Mouse (Mus musculus) stomach, postnatal 0 days (tissue): ENCODE data around the gene Gli1. TPM values are rescaled to one million over a fixed set of nuclear protein-coding genes. Genes with fewer than 3 reads are reported as not detected.
A peak's percentile ranks its signal among the peaks of the same experiment; 100 is the strongest.

Experiments
- ATAC-seq: fragments of 200-750 bp; cut with Nextera tagmentation; 2 replicates; pipeline ENCODE4 v1.8.0; 2017; ENCODE audit not compliant: low FRiP score, low TSS enrichment
- DNase-seq: peaks from one replicate; pipeline ENCODE4 v3.0.0-alpha.2; 2016; ENCODE audit warnings: low spot score
- H3K27ac ChIP-seq: fragments of 300-500 bp; sonication (generic); replicated peaks from 2 replicates; pipeline ENCODE4 v1.5.1; 2014; ENCODE audit warnings: mild to moderate bottlenecking, control low read depth
- H3K27me3 ChIP-seq: fragments of 300-500 bp; sonication (generic); 2 replicates; pipeline ENCODE4 v1.6.1; 2014; ENCODE audit warnings: low read length; ENCODE audit not compliant: control insufficient read depth, insufficient read depth
- H3K36me3 ChIP-seq: fragments of 300-500 bp; sonication (generic); 2 replicates; pipeline ENCODE4 v1.6.1; 2014; ENCODE audit warnings: low read length, mixed read lengths; ENCODE audit not compliant: control insufficient read depth, insufficient read depth
- H3K4me1 ChIP-seq: fragments of 300-500 bp; sonication (generic); replicated peaks from 2 replicates; pipeline ENCODE4 v1.6.1; 2014; ENCODE audit warnings: antibody characterized with exemption; ENCODE audit not compliant: control insufficient read depth, insufficient read depth
- H3K4me2 ChIP-seq: fragments of 300-500 bp; sonication (generic); replicated peaks from 2 replicates; pipeline ENCODE4 v1.6.1; 2014; ENCODE audit warnings: low read depth, mild to moderate bottlenecking, control low read depth, moderate library complexity
- H3K4me3 ChIP-seq: fragments of 300-500 bp; sonication (generic); 2 replicates; pipeline ENCODE4 v1.5.1; 2014; ENCODE audit warnings: low read depth, low read length, control low read depth
- H3K9ac ChIP-seq: fragments of 300-500 bp; sonication (generic); 2 replicates; pipeline ENCODE4 v1.6.1; 2014; ENCODE audit warnings: mild to moderate bottlenecking, low read length, control low read depth, mixed read lengths
- H3K9me3 ChIP-seq: fragments of 300-500 bp; sonication (generic); 2 replicates; pipeline ENCODE4 v1.6.1; 2016; ENCODE audit warnings: low read length; ENCODE audit not compliant: control insufficient read depth
- CTCF ChIP-seq: IDR thresholded peaks from 2 replicates; pipeline ENCODE4 v1.5.1; 2016; ENCODE audit warnings: antibody characterized with exemption, low read depth, mild to moderate bottlenecking, moderate library complexity
- EP300 ChIP-seq: optimal IDR thresholded peaks from 2 replicates; pipeline ENCODE3; 2016; ENCODE audit warnings: antibody characterized with exemption
- WGBS: fragments of 180-500 bp; shearing (Covaris S2); extraction: QIAGEN DNeasy Blood & Tissue Kit; methylation state at CpG from one replicate; pipeline ENCODE4 v1.1.7; 2014; 5-methylcytosine and 5-hydroxymethylcytosine counted together
- polyA plus RNA-seq: library from polyadenylated mRNA; unstranded; fragments of >200 nt; fragmentation: Nextera tagmentation; extraction: Ambion mirVana; gene quantifications from 2 replicates; pipeline ENCODE4 v1.2.1, GENCODE M21; 2015

The Gli1 gene
- polyA plus RNA-seq, 1 experiment from 2014 or later: 2.3 TPM

DNA sequence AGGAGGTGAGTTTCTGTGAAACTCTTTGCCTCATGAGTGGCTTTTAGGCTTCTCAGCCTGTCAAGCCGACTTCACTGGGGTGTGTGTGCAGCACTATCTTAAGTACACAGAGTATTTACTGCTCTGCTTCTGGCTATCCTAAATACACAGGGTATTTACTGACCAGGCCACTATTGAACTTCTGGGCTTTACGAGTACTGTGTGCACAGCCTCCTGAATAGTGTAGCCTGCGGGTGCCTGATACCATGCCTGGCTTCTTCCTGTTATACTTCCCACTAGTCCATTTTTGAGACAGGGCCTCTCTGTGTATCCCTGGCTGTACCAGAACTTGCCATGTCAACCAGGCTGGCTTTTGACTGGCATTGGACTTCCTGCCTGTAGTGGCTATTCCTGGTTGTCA lies 35.9 kb upstream of the Gli1 start:
- Histone ChIP-seq H3K4me3 (no peak overlapping the region), H3K9me3 (no peaks in the 10 kb centered on the region), H3K4me2 (no peak overlapping the region), H3K36me3 (no peaks in the 10 kb centered on the region), H3K27ac (no peak overlapping the region), H3K9ac (no peak overlapping the region), H3K4me1 (no peaks in the 10 kb centered on the region), H3K27me3 (no peaks in the 10 kb centered on the region)
- peak; percentile 58; the same call in 1 of the 2 replicates for ATAC-seq
- DNase-seq: peak; percentile 54
- WGBS: 57% methylated on average over 3 of the region's 3 CpGs
- TF ChIP-seq EP300: no peak
- no peak for TF ChIP-seq CTCF

- H3K9ac ChIP-seq: no peak overlapping the region
- H3K27me3 ChIP-seq: no peaks in the 10 kb centered on the region
- no peaks in the 10 kb centered on the region for H3K36me3 ChIP-seq
- no peak overlapping the region for H3K27ac ChIP-seq
- no peak for TF ChIP-seq EP300
- TF ChIP-seq CTCF: no peak
- no peak overlapping the region for H3K4me2 ChIP-seq
- H3K4me3 ChIP-seq: no peak overlapping the region
- DNase-seq (no peak), ATAC-seq (no peak)
- H3K9me3 ChIP-seq: no peaks in the 10 kb centered on the region
- 67% methylated on average over 2 of the region's 2 CpGs for WGBS
- H3K4me1 ChIP-seq: no peaks in the 10 kb centered on the region
These were observed 29.2 kb upstream of the Gli1 start for GRCm38 (mm10) chr10:127371023-127371422.

DNA sequence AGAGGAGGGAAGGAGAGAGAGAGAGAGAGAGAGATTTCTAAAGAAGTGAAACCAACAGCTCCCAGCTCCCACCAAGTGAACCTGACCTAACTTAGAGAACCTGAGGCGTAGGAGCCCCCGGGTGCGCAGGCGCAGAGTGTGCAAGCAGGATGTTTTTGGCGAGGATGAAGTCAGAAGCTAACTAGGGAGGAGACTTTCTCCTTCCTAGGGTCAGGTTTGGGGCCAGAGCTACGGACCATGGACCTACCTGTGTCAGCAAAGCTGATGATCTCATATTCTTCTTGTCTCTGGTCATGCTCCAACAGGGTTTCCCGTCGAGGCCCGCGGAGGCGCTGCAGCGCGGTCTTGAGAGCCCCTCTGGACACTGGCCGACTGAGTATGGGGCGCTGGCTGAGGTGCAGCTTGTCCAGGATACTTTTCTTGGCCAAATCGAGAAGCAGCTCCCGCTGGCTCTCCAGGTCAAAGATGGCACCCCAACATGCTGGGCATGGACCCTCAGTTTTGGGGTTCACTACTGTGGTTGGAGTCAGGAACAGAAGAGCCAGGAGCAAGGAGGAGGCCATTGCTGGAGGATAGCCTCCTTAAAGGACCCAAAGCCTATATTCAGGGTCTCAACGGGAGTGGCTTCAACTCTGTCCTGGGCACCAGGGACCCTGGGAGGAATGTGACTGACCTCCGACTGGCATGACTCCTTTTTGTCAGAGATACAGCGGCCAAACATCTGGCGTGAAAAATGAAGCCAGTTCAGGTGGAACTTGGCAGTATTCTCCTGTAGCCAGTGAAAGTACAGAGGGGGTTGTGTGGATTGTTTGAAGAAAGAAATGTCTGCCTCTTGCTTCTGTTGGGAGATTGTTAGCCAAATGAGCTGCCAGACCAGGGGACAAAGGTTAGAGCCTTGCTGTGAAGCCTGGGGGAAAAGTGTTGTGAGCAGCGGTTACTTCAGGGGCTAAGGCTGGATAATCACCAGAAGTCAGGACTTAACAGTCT lies 28.4 kb upstream of the Gli1 start, which contains the start of gene Inhbc:
Gene Inhbc (minus strand): TSS at position 598 of the 987 bp plus-strand sequence.
- H3K27ac ChIP-seq: no peak within 1 kb of the TSS
- no peak within 1 kb of the TSS for H3K9ac ChIP-seq
- no peak within 1 kb of the TSS for H3K4me2 ChIP-seq
- H3K9me3 ChIP-seq: no peaks in the 10 kb centered on the region
- no peaks in the 10 kb centered on the region for H3K36me3 ChIP-seq
- DNase-seq (no peak), ATAC-seq (no peak)
- no peak within 1 kb of the TSS for H3K4me3 ChIP-seq
- TF ChIP-seq CTCF: no peak
- no peak for TF ChIP-seq EP300
- WGBS: 70% methylated on average over 22 of the region's 22 CpGs
- no peaks in the 10 kb centered on the region for H3K27me3 ChIP-seq
- no peaks in the 10 kb centered on the region for H3K4me1 ChIP-seq

DNA sequence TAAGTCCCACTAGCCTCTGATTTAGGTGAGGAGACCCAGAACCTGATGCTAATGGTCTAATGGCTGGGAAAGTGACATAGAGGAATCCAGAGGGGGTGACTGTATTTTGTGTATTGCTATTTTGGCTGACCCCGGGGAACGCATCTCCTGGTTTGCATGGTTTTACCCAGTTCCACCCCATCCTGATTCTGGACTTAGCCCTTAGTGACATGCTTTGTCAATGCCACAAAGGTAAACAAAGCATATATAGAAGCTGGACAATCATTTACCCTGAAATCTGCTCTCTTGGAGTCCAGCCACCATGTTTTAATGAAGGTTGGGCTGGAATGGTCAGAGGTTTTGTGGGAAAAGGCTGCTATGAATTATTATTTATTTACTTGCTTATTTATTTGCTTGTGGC lies 26.5 kb upstream of the Gli1 start:
- ATAC-seq (no peak), DNase-seq (no peak)
- Histone ChIP-seq H3K4me2 (no peak overlapping the region), H3K9ac (no peak overlapping the region), H3K4me3 (no peak overlapping the region), H3K9me3 (no peaks in the 10 kb centered on the region), H3K4me1 (no peaks in the 10 kb centered on the region), H3K27ac (no peak overlapping the region), H3K36me3 (no peaks in the 10 kb centered on the region), H3K27me3 (no peaks in the 10 kb centered on the region)
- TF ChIP-seq CTCF (no peak), EP300 (no peak)
- WGBS: 38% methylated on average over 2 of the region's 2 CpGs

GRCm38 (mm10) chr10:127367116-127367515 lies 25.3 kb upstream of the Gli1 start:
- no peaks in the 10 kb centered on the region for H3K9me3 ChIP-seq
- H3K4me3 ChIP-seq: no peak overlapping the region
- no peak for DNase-seq
- no peaks in the 10 kb centered on the region for H3K36me3 ChIP-seq
- H3K4me1 ChIP-seq: no peaks in the 10 kb centered on the region
- H3K27me3 ChIP-seq: no peaks in the 10 kb centered on the region
- WGBS: 78% methylated on average over 5 of the region's 5 CpGs
- H3K27ac ChIP-seq: no peak overlapping the region
- no peak for TF ChIP-seq CTCF
- TF ChIP-seq EP300: no peak
- no peak for ATAC-seq
- no peak overlapping the region for H3K9ac ChIP-seq
- H3K4me2 ChIP-seq: no peak overlapping the region

- 84% methylated on average over 3 of the region's 3 CpGs for WGBS
- no peaks in the 10 kb centered on the region for H3K27me3 ChIP-seq
- TF ChIP-seq CTCF: no peak
- no peak overlapping the region for H3K4me3 ChIP-seq
- H3K4me1 ChIP-seq: no peaks in the 10 kb centered on the region
- ATAC-seq (no peak), DNase-seq (no peak)
- no peak overlapping the region for H3K9ac ChIP-seq
- H3K9me3 ChIP-seq: no peaks in the 10 kb centered on the region
- H3K4me2 ChIP-seq: no peak overlapping the region
- no peaks in the 10 kb centered on the region for H3K36me3 ChIP-seq
- H3K27ac ChIP-seq: no peak overlapping the region
These were observed 18.9 kb upstream of the Gli1 start for GRCm38 (mm10) chr10:127360714-127361113.
